Mouse (Mus musculus) cerebellum, adult (tissue): ENCODE results near the gene Rab25.

ENCODE experiments used
- ATAC-seq: cut with Nextera tagmentation; 2 replicates; pipeline ENCODE4 v1.9.2; 2017; ENCODE audit warnings: mild to moderate bottlenecking, moderate library complexity, mixed read lengths; ENCODE audit not compliant: insufficient number of reproducible peaks, low FRiP score, low TSS enrichment

Rab25 gene

GRCm38 (mm10) chr3:88568615-88569014 is 20.5 kb upstream of the Rab25 start:
- no peak for ATAC-seq

- no peak for ATAC-seq
Observed at GRCm38 (mm10) chr3:88567892-88568291, 19.8 kb upstream of the Rab25 start.

- ATAC-seq = no peak
Observed at GRCm38 (mm10) chr3:88566536-88567061, 18.5 kb upstream of the Rab25 start.

GRCm38 (mm10) chr3:88566116-88566515 is 18.0 kb upstream of the Rab25 start:
- no peak for ATAC-seq

- ATAC-seq = no peak
Observed at GRCm38 (mm10) chr3:88563966-88564365, 15.9 kb upstream of the Rab25 start.

- no peak for ATAC-seq
Observed at GRCm38 (mm10) chr3:88563442-88563841, 15.3 kb upstream of the Rab25 start.

GRCm38 (mm10) chr3:88561989-88562388 is 13.9 kb upstream of the Rab25 start:
- ATAC-seq = no peak

- no peak for ATAC-seq
Observed at GRCm38 (mm10) chr3:88559596-88559995, 11.5 kb upstream of the Rab25 start.

GRCm38 (mm10) chr3:88556616-88557015 is 8.5 kb upstream of the Rab25 start:
- no peak for ATAC-seq

- ATAC-seq = no peak
Observed at GRCm38 (mm10) chr3:88555731-88556130, 7.6 kb upstream of the Rab25 start.

- ATAC-seq = no peak
Observed at GRCm38 (mm10) chr3:88555069-88555605, 7.0 kb upstream of the Rab25 start.

- ATAC-seq = peak; percentile 12; the same call in 1 of the 2 replicates
Observed at GRCm38 (mm10) chr3:88553880-88554586, 5.9 kb upstream of the Rab25 start.

- ATAC-seq = peak; percentile 27; the same call in 1 of the 2 replicates
Observed at GRCm38 (mm10) chr3:88553525-88553879, 5.4 kb upstream of the Rab25 start, which contains the start of gene Ubqln4. Ubqln4 (plus strand) TSS chr3:88553758.

GRCm38 (mm10) chr3:88552676-88553524 is 4.8 kb upstream of the Rab25 start, which contains the start of gene Lamtor2:
Lamtor2 (minus strand) TSS chr3:88553074.
- ATAC-seq = peak; percentile 84

- ATAC-seq = no peak
Observed at GRCm38 (mm10) chr3:88552082-88552645, 4.1 kb upstream of the Rab25 start.

- no peak for ATAC-seq
Observed at GRCm38 (mm10) chr3:88551586-88551985, 3.5 kb upstream of the Rab25 start.

- no peak for ATAC-seq
Observed at GRCm38 (mm10) chr3:88546674-88547418, 1.3 kb downstream of the Rab25 start.

- ATAC-seq = no peak
Observed at GRCm38 (mm10) chr3:88544955-88545591, 3.0 kb downstream of the Rab25 start.

- no peak for ATAC-seq
Observed at GRCm38 (mm10) chr3:88544514-88544913, 3.6 kb downstream of the Rab25 start.
